ENCODE assay signal across 24 mouse cellular contexts in genomic region chr13:53306836-53307235, GRCm38 (mm10). TPM values are rescaled to one million over a fixed set of nuclear protein-coding genes. Genes with fewer than 3 reads are reported as not detected.
A peak's percentile ranks its signal among the peaks of the same experiment; 100 is the strongest.
DNase-seq lines count a peak whose midpoint lies in the region; ATAC-seq and TF ChIP-seq lines count a peak whose summit lies in the region.
"Had no signal": no experiment of that assay in that cellular context is flagged by ENCODE, and none has a peak within 500 bp of the region (broad histone marks: within the 10 kb centered on the region; RNA-seq: fewer than 3 reads in every experiment).

No protein-coding gene starts in this region.

- ATAC-seq in heart, postnatal 0 days (ENCODE audit: insufficient read depth, low read depth) = no peak
- no peak for ATAC-seq in liver, postnatal 0 days
- ATAC-seq in liver, embryonic 12.5 days = no peak
- ATAC-seq: forebrain, postnatal 0 days; hindbrain, embryonic 16.5 days; midbrain, embryonic 16.5 days had no signal

- H3K9ac ChIP-seq in heart, postnatal 0 days (replicated peaks; ENCODE audit: low read depth, low read length) = no peak overlapping the region
- no peak overlapping the region for H3K9ac ChIP-seq in liver, postnatal 0 days (replicated peaks)
- H3K9ac ChIP-seq in liver, embryonic 12.5 days = no peak overlapping the region
- H3K9ac ChIP-seq: forebrain, postnatal 0 days; heart, embryonic 13.5 days; liver, embryonic 14.5 days; neural tube, embryonic 15.5 days had no signal

- peaks cover 6% of the 10 kb centered on the region; the same call in 1 of the 2 replicates for H3K4me1 ChIP-seq in heart, postnatal 0 days (ENCODE audit: control insufficient read depth, insufficient read depth)
- no peaks in the 10 kb centered on the region for H3K4me1 ChIP-seq in liver, postnatal 0 days (ENCODE audit: insufficient read depth)
- no peaks in the 10 kb centered on the region for H3K4me1 ChIP-seq in liver, embryonic 12.5 days

- no peak for TF ChIP-seq EP300 in heart, postnatal 0 days (IDR thresholded peaks at IDR 0.05; ENCODE audit: low read depth)
- TF ChIP-seq EP300 in liver, postnatal 0 days (IDR thresholded peaks at IDR 0.05; ENCODE audit: low read depth) = no peak

- no peak for DNase-seq in heart, postnatal 0 days (ENCODE audit: low spot score)
- DNase-seq in heart, adult 11 months = no peak
- no peak for DNase-seq in liver, postnatal 0 days
- peak; percentile 34 for DNase-seq in A20 (ENCODE audit: low read depth, low spot score)
- DNase-seq in R1 (ENCODE audit: low read depth, low spot score) = peak; percentile 59
- no peak for DNase-seq in cerebellum, adult 9-11 months
- DNase-seq: adrenal gland, postnatal 25 days; cerebellum, adult 11 months; cerebellum, postnatal 25 days; embryo, embryonic 11 days; forebrain, postnatal 0 days; heart, postnatal 36 days; kidney, adult 18-20 months; layer of hippocampus, adult 9-11 months; right cerebral cortex, postnatal 14 days; spleen, adult 18-20 months; thymus, adult 18-20 months had no signal

- TF ChIP-seq CTCF in heart, postnatal 0 days (IDR thresholded peaks at IDR 0.05; ENCODE audit: low read depth) = 0 out of 2 replicates have a peak, but pooled peaks have one; percentile 5
- TF ChIP-seq CTCF in liver, postnatal 0 days (IDR thresholded peaks at IDR 0.05; ENCODE audit: low read depth) = 0 out of 2 replicates have a peak, but pooled peaks have one; percentile 1

- no peaks in the 10 kb centered on the region for H3K36me3 ChIP-seq in heart, postnatal 0 days (replicated peaks; ENCODE audit: control insufficient read depth, insufficient read depth, low read length)
- H3K36me3 ChIP-seq in liver, postnatal 0 days (replicated peaks; ENCODE audit: insufficient read depth, low read length) = no peaks in the 10 kb centered on the region
- H3K36me3 ChIP-seq in liver, embryonic 12.5 days = no peaks in the 10 kb centered on the region
- H3K36me3 ChIP-seq: heart, embryonic 13.5 days; neural tube, embryonic 15.5 days had no signal

- no peak overlapping the region for H3K4me3 ChIP-seq in heart, postnatal 0 days (ENCODE audit: low read depth, low read length)
- no peak overlapping the region for H3K4me3 ChIP-seq in liver, postnatal 0 days (ENCODE audit: low read depth, low read length)
- no peak overlapping the region for H3K4me3 ChIP-seq in liver, embryonic 12.5 days
- H3K4me3 ChIP-seq: heart, embryonic 13.5 days; megakaryocyte, embryonic 14.5 days; neural tube, embryonic 15.5 days had no signal

- 63% methylated on average over 5 of the region's 5 CpGs for WGBS in heart, postnatal 0 days
- WGBS in liver, postnatal 0 days (ENCODE audit: insufficient replicate concordance) = 63% methylated on average over 5 of the region's 5 CpGs
- WGBS in liver, embryonic 12.5 days (ENCODE audit: insufficient replicate concordance) = 44% methylated on average over 5 of the region's 5 CpGs

- no peaks in the 10 kb centered on the region for H3K9me3 ChIP-seq in heart, postnatal 0 days (replicated peaks; ENCODE audit: control insufficient read depth, low read length)
- H3K9me3 ChIP-seq in liver, postnatal 0 days (ENCODE audit: low read length) = no peaks in the 10 kb centered on the region
- no peaks in the 10 kb centered on the region for H3K9me3 ChIP-seq in liver, embryonic 12.5 days (replicated peaks)
- H3K9me3 ChIP-seq: heart, embryonic 13.5 days; megakaryocyte, embryonic 14.5 days; neural tube, embryonic 15.5 days had no signal

- no peak overlapping the region for H3K27ac ChIP-seq in heart, postnatal 0 days (ENCODE audit: low read depth)
- H3K27ac ChIP-seq in liver, postnatal 0 days (ENCODE audit: low read depth) = no peak overlapping the region
- no peak overlapping the region for H3K27ac ChIP-seq in liver, embryonic 12.5 days
- H3K27ac ChIP-seq: heart, embryonic 13.5 days; liver, embryonic 14.5 days; neural tube, embryonic 15.5 days had no signal

- peaks cover 4% of the 10 kb centered on the region; the same call in 1 of the 2 replicates for H3K27me3 ChIP-seq in heart, postnatal 0 days (ENCODE audit: control insufficient read depth, insufficient read depth, low read length)
- 0 out of 2 replicates have a peak, but pooled peaks cover 8% of the 10 kb centered on the region for H3K27me3 ChIP-seq in liver, postnatal 0 days (ENCODE audit: insufficient read depth, low read length)
- H3K27me3 ChIP-seq in liver, embryonic 12.5 days (replicated peaks) = peaks cover 22% of the 10 kb centered on the region
- H3K27me3 ChIP-seq: heart, embryonic 13.5 days; neural tube, embryonic 15.5 days had no signal

- H3K4me2 ChIP-seq in heart, postnatal 0 days (ENCODE audit: low read depth, low read length) = no peak overlapping the region
- no peak overlapping the region for H3K4me2 ChIP-seq in liver, postnatal 0 days (ENCODE audit: low read depth, low read length)
- no peak overlapping the region for H3K4me2 ChIP-seq in liver, embryonic 12.5 days
- H3K4me2 ChIP-seq: heart, embryonic 13.5 days; neural tube, embryonic 15.5 days had no signal

RNA-seq across cellular contexts. Expression of gene Ror2, which starts 20.9 kb away (rescaled TPM):
- 19.1 and 38.6 TPM in 2 replicates for total RNA-seq in heart, postnatal 0 days (2014; rRNA removed; ENCODE audit: low replicate concordance)
- 5.8 and 6.6 TPM in 2 replicates for polyA plus RNA-seq in heart, postnatal 0 days (2015; fragmentation: Nextera tagmentation; extraction: Ambion mirVana)
- 0.05 and 0.18 TPM in 2 replicates for polyA plus RNA-seq in liver, postnatal 0 days (2015; fragmentation: Nextera tagmentation; extraction: Ambion mirVana)
- 1.5 TPM in 2 replicates for polyA plus RNA-seq in liver, embryonic 12.5 days (2016; fragmentation: Nextera tagmentation; extraction: Ambion mirVana)

Comparison
In these comparisons a context has a peak if more than half of its experiments do, and no peak if none do; other contexts are left out.
1. DNase-seq: peak in A20 (single experiment) and R1 (single experiment); none in heart, postnatal 0 days (single experiment), heart, adult 11 months (single experiment), liver, postnatal 0 days (single experiment) and cerebellum, adult 9-11 months (single experiment).